Mouse (Mus musculus) liver, adult 2 months (tissue): ENCODE data around the gene Sbk3. TPM values are rescaled to one million over a fixed set of nuclear protein-coding genes. Genes with fewer than 3 reads are reported as not detected.
"Not testable (repeated sequence)": the region's sequence is repeated elsewhere in the genome, so short reads cannot be mapped to it uniquely, and the experiment has no call there.

Source experiments
- DNase-seq: peaks from one replicate; pipeline ENCODE4 v3.0.0-alpha.2; 2011; ENCODE audit warnings: low read depth, low spot score; ENCODE audit errors: extremely low read depth
- H3K27ac ChIP-seq: fragments of 200-500 bp; replicated peaks from 2 replicates; pipeline ENCODE4 v1.5.1; 2012; ENCODE audit warnings: low read depth, mild to moderate bottlenecking, control low read depth, inconsistent platforms, low read length; ENCODE audit not compliant: insufficient read depth
- H3K27me3 ChIP-seq: fragments of 200-500 bp; 2 replicates; pipeline ENCODE4 v1.6.1; 2012; ENCODE audit warnings: mild to moderate bottlenecking, moderate library complexity, low read length, inconsistent platforms; ENCODE audit not compliant: control insufficient read depth, insufficient read depth
- H3K36me3 ChIP-seq: fragments of 200-500 bp; 2 replicates; pipeline ENCODE4 v1.6.1; 2012; ENCODE audit warnings: low read length, inconsistent platforms; ENCODE audit not compliant: control insufficient read depth, insufficient read depth
- H3K4me1 ChIP-seq: fragments of 200-500 bp; 2 replicates; pipeline ENCODE4 v1.6.1; 2011; ENCODE audit warnings: low read length; ENCODE audit not compliant: control insufficient read depth, insufficient read depth
- H3K4me3 ChIP-seq: fragments of 200-500 bp; 2 replicates; pipeline ENCODE4 v1.5.1; 2011; ENCODE audit warnings: low read depth, mild to moderate bottlenecking, control low read depth, low read length, moderate library complexity; ENCODE audit not compliant: insufficient read depth
- H3K79me2 ChIP-seq: fragments of 200-500 bp; 2 replicates; pipeline ENCODE4 v1.6.1; 2012; ENCODE audit warnings: inconsistent platforms, mild to moderate bottlenecking, low read length, moderate library complexity; ENCODE audit not compliant: control insufficient read depth, insufficient read depth
- H3K9ac ChIP-seq: fragments of 200-500 bp; 2 replicates; pipeline ENCODE4 v1.6.1; 2012; ENCODE audit warnings: low read depth, mild to moderate bottlenecking, control low read depth, inconsistent platforms, low read length
- CTCF ChIP-seq: fragments of 200-500 bp; IDR thresholded peaks from 2 replicates; pipeline ENCODE4 v1.5.1; 2011; ENCODE audit warnings: low read depth, low read length, control low read depth
- POLR2A ChIP-seq: fragments of 200-500 bp; IDR thresholded peaks from 2 replicates; pipeline ENCODE4 v1.6.1; 2011; ENCODE audit warnings: low read length, control low read depth; ENCODE audit not compliant: insufficient read depth; ENCODE audit errors: extremely low read depth
- WGBS: fragments of 180-500 bp; shearing (Covaris S2); methylation state at CpG from one replicate; pipeline ENCODE4 v1.1.7; 2018; 5-methylcytosine and 5-hydroxymethylcytosine counted together
- polyA plus RNA-seq: library from polyadenylated mRNA; depleted of rRNA; stranded (reverse); fragments of >200 nt; gene quantifications from 2 replicates; pipeline ENCODE4 v1.2.3, GENCODE M21; 2012; rRNA removed
- total RNA-seq: library from RNA; depleted of rRNA; stranded (reverse); fragments of >200 nt; gene quantifications from 2 replicates; pipeline ENCODE4 v1.2.3, GENCODE M21; 2014; rRNA removed

Sbk3 gene
- total RNA-seq (not detected in 2 replicates), polyA plus RNA-seq (not detected in 2 replicates)

- Histone ChIP-seq H3K27me3 (no peaks in the 10 kb centered on the region), H3K4me1 (no peaks in the 10 kb centered on the region), H3K36me3 (no peaks in the 10 kb centered on the region), H3K27ac (no peak within 1 kb of the TSS), H3K79me2 (no peaks in the 10 kb centered on the region), H3K4me3 (no peak within 1 kb of the TSS), H3K9ac (no peak within 1 kb of the TSS)
- no peak for DNase-seq
- 47% methylated on average over 6 of the region's 6 CpGs for WGBS
- no peak for TF ChIP-seq POLR2A
Observed at GRCm38 (mm10) chr7:4971068-4971467, at the start of gene Sbk3. Sbk3 (minus strand) TSS chr7:4971168.

DNA sequence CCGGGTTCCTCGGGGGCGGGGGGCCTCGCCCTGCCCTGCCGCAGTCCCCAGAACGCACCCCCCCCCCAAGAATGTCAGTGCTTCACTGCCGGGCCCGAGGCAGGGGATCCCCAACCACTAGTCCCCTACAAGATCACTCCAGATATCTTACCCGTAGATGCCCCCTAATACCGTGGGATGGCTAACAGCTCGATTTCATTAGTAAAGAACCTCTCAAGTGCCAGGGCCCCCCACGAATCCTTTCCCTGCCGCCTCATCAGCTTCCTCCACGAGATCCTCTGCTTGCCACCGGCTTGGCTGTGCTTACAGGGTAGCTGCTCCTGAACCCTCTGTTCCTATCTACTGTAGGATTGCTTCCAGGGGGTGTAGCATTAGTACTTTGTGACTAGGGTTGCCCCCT is 49.7 kb upstream of the Sbk3 start:
- no peak for TF ChIP-seq POLR2A
- TF ChIP-seq CTCF: no peak
- peaks cover 4% of the 10 kb centered on the region; the same call in 1 of the 2 replicates for H3K36me3 ChIP-seq
- WGBS: under 1% methylated on average over 14 of the region's 15 CpGs

GRCm38 (mm10) chr7:5020000-5020681 is 49.2 kb upstream of the Sbk3 start, which contains the start of the genes Zfp865 and Ccdc106:
Zfp865 (plus strand) TSS chr7:5020376.
Ccdc106 (plus strand) TSS chr7:5020553.
- Histone ChIP-seq H3K27ac (peak within 1 kb of the TSS; percentile 82), H3K4me3 (peak within 1 kb of the TSS; percentile 66), H3K9ac (peak within 1 kb of the TSS; percentile 78), H3K79me2 (peaks cover 20% of the 10 kb centered on the region; the same call in 1 of the 2 replicates), H3K36me3 (peaks cover 4% of the 10 kb centered on the region; the same call in 1 of the 2 replicates), H3K4me1 (peaks cover 12% of the 10 kb centered on the region), H3K27me3 (no peaks in the 10 kb centered on the region)
- TF ChIP-seq CTCF: no peak
- TF ChIP-seq POLR2A: peak; percentile 45
- DNase-seq: peak; percentile 94
- under 1% methylated on average over 49 of the region's 49 CpGs for WGBS

More for the DNA sequence above, 49.7 kb upstream of the Sbk3 start:
- Histone ChIP-seq H3K79me2 (peaks cover 23% of the 10 kb centered on the region; the same call in 1 of the 2 replicates), H3K27me3 (no peaks in the 10 kb centered on the region), H3K4me3 (peak overlapping the region; percentile 66), H3K9ac (peak overlapping the region; percentile 78), H3K27ac (peak overlapping the region; percentile 82), H3K4me1 (peaks cover 12% of the 10 kb centered on the region)
- DNase-seq: no peak

- 15% methylated on average over 8 of the region's 8 CpGs for WGBS
- DNase-seq: not testable (repeated sequence)
- peak overlapping the region; percentile 21; the same call in 1 of the 2 replicates for H3K9ac ChIP-seq
Observed at GRCm38 (mm10) chr7:5019576-5019975, 48.6 kb upstream of the Sbk3 start.

DNA sequence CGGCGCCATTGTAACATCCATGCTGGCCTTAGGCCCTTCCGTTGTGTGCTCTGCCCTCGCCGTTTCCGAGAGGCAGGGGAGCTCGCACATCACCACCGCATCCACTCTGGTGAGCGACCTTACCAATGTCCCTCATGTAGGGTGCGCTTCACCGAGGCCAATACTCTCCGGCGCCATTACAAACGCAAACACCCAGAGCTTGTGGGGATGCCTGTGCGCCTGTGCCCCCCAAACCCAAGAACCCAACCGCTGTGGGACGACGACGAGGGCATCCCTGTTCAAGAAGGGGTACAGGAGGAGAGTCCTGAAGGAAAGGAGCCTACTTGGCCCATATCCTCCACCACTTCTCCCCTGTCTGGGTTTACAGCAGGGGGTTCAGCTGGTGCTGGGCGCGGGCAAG is 47.0 kb upstream of the Sbk3 start:
- Histone ChIP-seq H3K4me1 (peaks cover 12% of the 10 kb centered on the region), H3K27ac (no peak overlapping the region), H3K36me3 (peaks cover 2% of the 10 kb centered on the region; the same call in 1 of the 2 replicates), H3K4me3 (no peak overlapping the region), H3K9ac (no peak overlapping the region), H3K79me2 (peaks cover 11% of the 10 kb centered on the region; the same call in 1 of the 2 replicates), H3K27me3 (no peaks in the 10 kb centered on the region)
- no peak for DNase-seq
- WGBS: 97% methylated on average over 21 of the region's 21 CpGs
- TF ChIP-seq CTCF (no peak), POLR2A (no peak)

More at GRCm38 (mm10) chr7:5019576-5019975, 48.6 kb upstream of the Sbk3 start:
- peaks cover 20% of the 10 kb centered on the region; the same call in 1 of the 2 replicates for H3K79me2 ChIP-seq
- H3K27ac ChIP-seq: 0 out of 2 replicates have a peak overlapping the region, but pooled peaks have one; percentile 35
- H3K4me3 ChIP-seq, H3K27me3 ChIP-seq, H3K36me3 ChIP-seq: not testable (repeated sequence)
- peaks cover 12% of the 10 kb centered on the region for H3K4me1 ChIP-seq

- H3K4me3 ChIP-seq: no peak overlapping the region
- H3K27ac ChIP-seq: no peak overlapping the region
- 0 out of 2 replicates have a peak, but pooled peaks cover 3% of the 10 kb centered on the region for H3K36me3 ChIP-seq
- peaks cover 11% of the 10 kb centered on the region for H3K4me1 ChIP-seq
- no peak for DNase-seq
- TF ChIP-seq CTCF (0 out of 2 replicates have a peak, but pooled peaks have one; percentile 2), POLR2A (no peak)
- no peak overlapping the region for H3K9ac ChIP-seq
- H3K27me3 ChIP-seq: no peaks in the 10 kb centered on the region
- WGBS: 91% methylated on average over 16 of the region's 16 CpGs
- H3K79me2 ChIP-seq: peaks cover 6% of the 10 kb centered on the region; the same call in 1 of the 2 replicates
Observed at GRCm38 (mm10) chr7:5017352-5017751, 46.4 kb upstream of the Sbk3 start.
